Mouse (Mus musculus): ENCODE measurements around the gene Rcor3. TPM values are rescaled to one million over a fixed set of nuclear protein-coding genes. Genes with fewer than 3 reads are reported as not detected.
A peak's percentile ranks its signal among the peaks of the same experiment; 100 is the strongest.

The Rcor3 gene
- polyA plus RNA-seq, 1 experiment: 37.5 TPM

DNA sequence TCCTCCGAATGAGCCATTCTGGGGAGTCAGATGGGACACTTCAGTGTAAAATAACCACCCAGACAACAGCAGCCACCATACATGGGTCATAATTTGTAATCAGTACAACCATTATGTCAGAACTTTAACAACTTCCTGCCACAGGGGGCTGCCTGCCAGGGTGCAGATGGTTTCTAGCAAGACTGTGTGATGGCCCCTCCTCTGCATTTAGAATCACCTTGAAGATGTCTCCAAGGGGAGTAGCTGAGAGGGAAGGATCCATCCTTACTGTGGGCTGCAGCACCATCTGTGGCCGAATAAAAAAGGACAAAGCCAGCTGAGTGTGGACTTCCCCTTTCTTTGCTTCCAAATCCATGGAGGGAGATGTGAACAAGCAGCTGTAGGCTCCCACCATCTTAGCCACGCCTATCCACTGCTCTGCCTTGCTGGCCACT lies 67.2 kb downstream of the Rcor3 start:
- DNase-seq (ENCODE audit: low read depth): no peak

DNA sequence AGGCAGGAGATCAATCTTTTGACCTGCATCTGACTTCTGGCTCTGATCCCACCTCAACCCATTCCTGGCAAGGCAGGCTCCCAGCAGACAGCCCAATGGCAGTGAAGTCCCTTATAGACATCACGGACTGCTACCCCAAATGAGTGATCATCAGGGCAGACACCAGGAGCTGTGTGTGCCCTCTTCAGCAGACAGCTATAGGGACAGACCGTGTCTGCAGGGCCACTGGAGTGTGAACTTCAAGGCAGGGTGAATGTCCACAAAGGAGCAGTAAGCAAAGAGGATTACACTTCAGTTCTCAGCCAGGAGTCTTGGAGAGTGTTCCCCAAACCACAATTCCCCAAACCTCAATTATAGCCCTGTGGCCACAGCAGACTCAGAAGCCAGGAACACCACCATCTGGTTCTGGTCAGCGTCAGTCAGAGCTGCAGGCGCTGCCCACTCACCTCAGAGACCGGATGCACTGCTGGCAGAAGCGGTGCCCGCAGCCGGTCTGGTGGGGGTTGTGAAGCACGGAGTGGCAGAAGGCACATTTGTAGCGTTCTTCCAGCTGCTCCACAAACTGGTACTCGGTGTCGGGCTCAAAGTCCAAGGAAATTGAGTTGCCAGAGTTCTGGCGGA lies 67.8 kb downstream of the Rcor3 start:
- DNase-seq (ENCODE audit: low read depth): no peak

- no peak for DNase-seq (ENCODE audit: low read depth)
Observed at GRCm38 (mm10) chr1:192068188-192068587, 69.7 kb downstream of the Rcor3 start.

DNA sequence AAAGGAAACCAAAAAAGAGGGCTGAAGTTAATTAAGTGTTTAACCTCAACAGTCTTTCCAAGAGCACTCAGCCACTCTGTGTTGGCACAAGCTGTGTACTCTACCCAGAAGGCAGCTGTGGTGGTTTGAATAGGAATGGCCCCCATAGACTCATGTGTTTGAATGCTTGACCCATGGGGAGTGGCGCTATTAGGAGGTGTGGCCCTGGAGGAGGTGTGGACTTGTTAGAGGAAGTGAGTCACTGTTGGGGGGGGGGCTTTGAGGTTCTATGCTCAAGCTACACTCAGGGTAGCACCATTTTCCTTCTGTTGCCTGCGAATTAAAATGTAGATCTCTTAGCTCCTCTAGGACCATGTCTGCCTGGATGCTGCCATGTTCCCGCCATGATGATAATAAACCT lies 70.9 kb downstream of the Rcor3 start:
- no peak for DNase-seq (ENCODE audit: low read depth)

- DNase-seq (ENCODE audit: low read depth): no peak
Observed at GRCm38 (mm10) chr1:192063209-192063946, 74.5 kb downstream of the Rcor3 start.

- no peak for DNase-seq (ENCODE audit: low read depth)
Observed at GRCm38 (mm10) chr1:192062682-192063081, 75.2 kb downstream of the Rcor3 start.

GRCm38 (mm10) chr1:192061666-192062306 lies 76.1 kb downstream of the Rcor3 start:
- DNase-seq (ENCODE audit: low read depth): peak; percentile 60

- no peak for DNase-seq (ENCODE audit: low read depth)
Observed at GRCm38 (mm10) chr1:192058911-192059310, 79.0 kb downstream of the Rcor3 start.

GRCm38 (mm10) chr1:192053726-192054125 lies 84.1 kb downstream of the Rcor3 start:
- DNase-seq (ENCODE audit: low read depth): no peak

GRCm38 (mm10) chr1:192052986-192053385 lies 84.9 kb downstream of the Rcor3 start:
- DNase-seq (ENCODE audit: low read depth): no peak

DNA sequence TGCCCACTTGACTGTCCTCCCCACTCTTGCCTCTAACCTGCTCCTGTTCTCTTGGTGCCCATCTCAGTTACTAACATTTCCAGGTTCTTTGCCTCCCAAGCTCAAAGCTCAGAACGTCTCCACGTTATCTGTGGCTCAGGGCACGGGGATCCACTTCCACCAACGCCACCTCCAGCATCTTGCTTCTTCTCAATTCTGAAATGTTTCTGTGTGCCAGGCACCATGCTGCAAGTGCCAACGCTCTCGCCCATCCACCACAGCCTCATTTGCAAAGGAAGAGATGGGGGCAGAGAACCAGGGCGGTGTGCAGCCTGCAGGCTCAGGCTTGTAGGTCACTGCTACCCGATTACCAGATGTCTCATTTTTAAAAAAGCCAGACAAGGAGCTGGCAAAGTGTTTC lies 85.4 kb downstream of the Rcor3 start:
- no peak for DNase-seq (ENCODE audit: low read depth)

Other genes starting within 250 kb of the Rcor3 start
- 8.8 and 14.3 TPM in 2 replicates for gene Slc30a1, start 231.3 kb downstream of the Rcor3 start, polyA plus RNA-seq (2012; rRNA removed)
- 0.68 and 1.6 TPM in 2 replicates for gene Rd3, start 160.7 kb downstream of the Rcor3 start, polyA plus RNA-seq (2012; rRNA removed)
- 13.4 and 14.0 TPM in 2 replicates for gene Traf5, start 45.5 kb downstream of the Rcor3 start, polyA plus RNA-seq (2012; rRNA removed)
- 0.51 and 0.75 TPM in 2 replicates for gene Kcnh1, start 52.7 kb upstream of the Rcor3 start, polyA plus RNA-seq (2012; rRNA removed)

Data from gonadal fat pad, adult 2 months (tissue).